Mouse (Mus musculus) intestine, postnatal 0 days (tissue): ENCODE measurements around the gene Btaf1. TPM values are rescaled to one million over a fixed set of nuclear protein-coding genes. Genes with fewer than 3 reads are reported as not detected.
A peak's percentile ranks its signal among the peaks of the same experiment; 100 is the strongest.

ENCODE experiments used
- ATAC-seq: fragments of 200-750 bp; cut with Nextera tagmentation; 2 replicates; pipeline ENCODE4 v1.8.0; 2017; ENCODE audit warnings: mild to moderate bottlenecking, moderate TSS enrichment, moderate library complexity
- H3K27ac ChIP-seq: fragments of 300-500 bp; sonication (generic); 2 replicates; pipeline ENCODE4 v1.5.1; 2014; ENCODE audit warnings: mild to moderate bottlenecking, low read depth, low read length, moderate library complexity
- H3K27me3 ChIP-seq: fragments of 300-500 bp; sonication (generic); replicated peaks from 2 replicates; pipeline ENCODE4 v1.6.1; 2014; ENCODE audit warnings: low read length, mixed read lengths; ENCODE audit not compliant: control insufficient read depth, insufficient read depth
- H3K36me3 ChIP-seq: fragments of 300-500 bp; sonication (generic); 2 replicates; pipeline ENCODE4 v1.6.1; 2014; ENCODE audit warnings: mild to moderate bottlenecking, moderate library complexity; ENCODE audit not compliant: control insufficient read depth, insufficient read depth
- H3K4me1 ChIP-seq: fragments of 300-500 bp; sonication (generic); replicated peaks from 2 replicates; pipeline ENCODE4 v1.6.1; 2014; ENCODE audit warnings: antibody characterized with exemption, low read length, mixed read lengths; ENCODE audit not compliant: control insufficient read depth, insufficient read depth
- H3K4me2 ChIP-seq: fragments of 300-500 bp; sonication (generic); replicated peaks from 2 replicates; pipeline ENCODE4 v1.6.1; 2014; ENCODE audit warnings: low read depth, mild to moderate bottlenecking, moderate library complexity
- H3K4me3 ChIP-seq: fragments of 300-500 bp; sonication (generic); 2 replicates; pipeline ENCODE4 v1.5.1; 2014; ENCODE audit warnings: low read depth, low read length
- H3K9ac ChIP-seq: fragments of 300-500 bp; sonication (generic); 2 replicates; pipeline ENCODE4 v1.6.1; 2014; ENCODE audit warnings: mild to moderate bottlenecking, low read depth, low read length
- H3K9me3 ChIP-seq: fragments of 300-500 bp; sonication (generic); 2 replicates; pipeline ENCODE4 v1.6.1; 2016; ENCODE audit warnings: mixed run types; ENCODE audit not compliant: control insufficient read depth
- CTCF ChIP-seq: sonication (generic); IDR thresholded peaks from 2 replicates; pipeline ENCODE4 v1.5.1; 2016; ENCODE audit warnings: low read depth, mild to moderate bottlenecking, control low read depth, antibody characterized with exemption, moderate library complexity
- WGBS: fragments of 180-500 bp; shearing (Covaris S2); extraction: QIAGEN DNeasy Blood & Tissue Kit; methylation state at CpG from one replicate; pipeline ENCODE4 v1.1.7; 2014; 5-methylcytosine and 5-hydroxymethylcytosine counted together
- polyA plus RNA-seq: library from polyadenylated mRNA; unstranded; fragments of >200 nt; fragmentation: Nextera tagmentation; extraction: Ambion mirVana; gene quantifications from 2 replicates; pipeline ENCODE4 v1.2.1, GENCODE M21; 2015

Gene Btaf1
- polyA plus RNA-seq, 1 experiment from 2014 or later: 3.0 TPM

DNA sequence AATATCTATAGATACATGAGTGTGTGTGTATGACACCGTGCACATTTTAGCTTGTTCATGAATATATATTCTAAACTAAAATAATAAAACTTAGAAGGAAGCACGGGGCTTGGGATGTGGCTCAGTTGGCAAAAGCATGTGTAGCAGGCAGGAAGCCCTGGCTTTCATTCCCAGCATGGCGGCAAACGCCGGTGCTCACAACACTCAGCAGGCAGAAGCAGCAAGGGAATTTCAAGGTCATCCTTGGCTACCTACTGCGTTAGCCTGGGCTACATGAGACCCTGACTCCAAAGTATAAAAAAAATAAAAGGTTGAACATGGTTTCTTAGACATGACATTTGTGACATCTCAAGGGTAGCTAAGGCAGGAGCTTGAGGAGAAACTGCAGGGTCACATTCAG lies 91.0 kb downstream of the Btaf1 start:
- ATAC-seq: no peak
- Histone ChIP-seq H3K27ac (no peak overlapping the region), H3K9me3 (no peaks in the 10 kb centered on the region), H3K4me2 (no peak overlapping the region), H3K4me3 (no peak overlapping the region), H3K4me1 (no peaks in the 10 kb centered on the region), H3K36me3 (peaks cover 16% of the 10 kb centered on the region), H3K27me3 (no peaks in the 10 kb centered on the region), H3K9ac (no peak overlapping the region)
- WGBS: 96% methylated on average over 6 of the region's 6 CpGs
- no peak for TF ChIP-seq CTCF

DNA sequence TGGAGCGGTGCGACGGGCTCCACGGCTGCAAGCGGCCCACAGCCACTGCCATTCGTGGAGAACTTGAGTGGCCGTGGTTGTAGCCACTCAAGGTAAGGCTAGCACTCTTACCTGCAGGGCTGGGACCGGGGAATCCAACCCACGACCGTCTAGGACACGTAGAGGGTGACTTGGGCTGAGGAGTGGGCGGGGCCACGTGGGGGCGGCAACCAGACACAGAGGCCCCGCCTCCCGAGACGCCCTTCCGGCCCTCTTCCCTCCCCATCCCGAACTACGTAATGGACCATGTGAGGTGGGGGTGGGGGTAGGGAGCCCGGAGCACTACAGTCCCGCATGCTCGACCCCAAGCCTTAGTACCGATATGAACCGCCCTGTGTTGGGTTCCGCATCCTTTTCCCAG lies 92.5 kb downstream of the Btaf1 start:
- 0 out of 2 replicates have a peak, but pooled peaks cover 2% of the 10 kb centered on the region for H3K36me3 ChIP-seq
- H3K27ac ChIP-seq: no peak overlapping the region
- H3K27me3 ChIP-seq: no peaks in the 10 kb centered on the region
- no peak overlapping the region for H3K9ac ChIP-seq
- peak overlapping the region; percentile 33 for H3K4me3 ChIP-seq
- H3K4me1 ChIP-seq: no peaks in the 10 kb centered on the region
- WGBS: 5% methylated on average over 26 of the region's 26 CpGs
- peak overlapping the region; percentile 64 for H3K4me2 ChIP-seq
- no peaks in the 10 kb centered on the region for H3K9me3 ChIP-seq
- peak; percentile 88 for ATAC-seq
- TF ChIP-seq CTCF: no peak

DNA sequence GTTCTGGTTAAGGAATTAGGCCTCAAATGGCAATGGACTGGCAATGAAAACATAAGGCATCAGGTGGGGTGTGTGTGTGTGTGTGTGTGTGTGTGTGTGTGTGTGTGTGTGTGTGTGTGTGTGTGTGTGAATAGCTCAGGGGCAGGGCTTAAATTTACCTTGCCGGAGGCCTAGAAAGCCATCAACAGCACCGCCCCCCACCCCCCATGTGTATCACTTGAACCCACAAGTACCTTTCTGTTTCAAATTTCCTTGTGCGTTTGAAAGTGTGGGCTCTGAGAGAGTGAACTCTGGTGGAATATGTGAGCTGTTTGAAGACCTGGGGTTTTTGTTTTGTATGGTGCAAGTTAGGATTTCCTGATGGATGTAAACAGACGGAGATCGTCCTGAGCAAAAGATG lies 93.1 kb downstream of the Btaf1 start:
- no peak for ATAC-seq
- 54% methylated on average over 5 of the region's 5 CpGs for WGBS

DNA sequence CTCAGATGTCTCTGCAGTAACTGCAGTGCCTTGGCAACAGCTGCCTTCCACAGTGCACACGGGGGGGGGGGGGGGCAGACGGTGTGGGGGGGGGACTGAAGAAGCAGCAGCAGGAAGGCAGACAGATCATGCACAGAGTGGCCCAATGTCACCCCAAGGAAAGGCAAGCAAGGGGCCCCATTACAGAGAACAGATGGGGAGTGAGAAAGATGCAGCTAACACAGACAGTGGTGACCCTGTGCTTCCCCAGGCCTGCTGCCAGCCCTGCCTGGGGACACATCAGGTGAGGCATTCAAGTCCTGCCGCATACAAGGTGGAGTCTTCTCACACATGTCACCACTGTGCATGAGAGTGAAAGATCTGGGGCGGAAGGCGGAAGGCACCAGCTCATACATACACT lies 94.7 kb downstream of the Btaf1 start:
- Histone ChIP-seq H3K9ac (no peak overlapping the region), H3K9me3 (no peaks in the 10 kb centered on the region), H3K36me3 (no peaks in the 10 kb centered on the region), H3K27me3 (no peaks in the 10 kb centered on the region), H3K4me3 (no peak overlapping the region), H3K4me2 (no peak overlapping the region), H3K27ac (no peak overlapping the region), H3K4me1 (no peaks in the 10 kb centered on the region)
- no peak for ATAC-seq
- 51% methylated on average over 5 of the region's 5 CpGs for WGBS
- TF ChIP-seq CTCF: no peak

More for the DNA sequence above, 93.1 kb downstream of the Btaf1 start:
- Histone ChIP-seq H3K4me3 (peak overlapping the region; percentile 33), H3K9ac (no peak overlapping the region), H3K9me3 (no peaks in the 10 kb centered on the region), H3K4me2 (peak overlapping the region; percentile 64), H3K4me1 (no peaks in the 10 kb centered on the region), H3K27me3 (no peaks in the 10 kb centered on the region), H3K36me3 (no peaks in the 10 kb centered on the region), H3K27ac (no peak overlapping the region)
- no peak for TF ChIP-seq CTCF

DNA sequence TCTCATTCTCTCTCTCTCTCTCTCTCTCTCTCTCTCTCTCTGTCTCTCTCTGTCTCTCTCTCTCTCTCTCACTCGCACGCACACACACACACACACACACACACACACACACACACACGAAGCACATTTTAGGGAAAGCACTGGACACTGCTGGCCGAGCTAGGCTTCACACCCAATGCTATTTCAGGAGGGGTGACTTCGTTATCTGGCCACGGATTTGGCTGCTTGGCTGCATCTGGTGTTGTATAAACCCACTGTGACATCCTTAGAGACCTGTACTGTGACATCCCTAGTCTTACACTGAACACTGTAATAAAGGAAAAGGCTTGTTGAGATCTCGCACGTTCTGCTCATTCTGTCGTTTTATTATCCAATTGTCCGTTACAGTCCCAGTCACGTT lies 95.1 kb downstream of the Btaf1 start:
- no peak for ATAC-seq
- no peak for TF ChIP-seq CTCF
- H3K9ac ChIP-seq: no peak overlapping the region
- H3K4me1 ChIP-seq: no peaks in the 10 kb centered on the region
- H3K9me3 ChIP-seq: no peaks in the 10 kb centered on the region
- no peaks in the 10 kb centered on the region for H3K27me3 ChIP-seq
- H3K4me2 ChIP-seq: no peak overlapping the region
- no peak overlapping the region for H3K27ac ChIP-seq
- no peak overlapping the region for H3K4me3 ChIP-seq
- 74% methylated on average over 11 of the region's 11 CpGs for WGBS
- H3K36me3 ChIP-seq: no peaks in the 10 kb centered on the region

DNA sequence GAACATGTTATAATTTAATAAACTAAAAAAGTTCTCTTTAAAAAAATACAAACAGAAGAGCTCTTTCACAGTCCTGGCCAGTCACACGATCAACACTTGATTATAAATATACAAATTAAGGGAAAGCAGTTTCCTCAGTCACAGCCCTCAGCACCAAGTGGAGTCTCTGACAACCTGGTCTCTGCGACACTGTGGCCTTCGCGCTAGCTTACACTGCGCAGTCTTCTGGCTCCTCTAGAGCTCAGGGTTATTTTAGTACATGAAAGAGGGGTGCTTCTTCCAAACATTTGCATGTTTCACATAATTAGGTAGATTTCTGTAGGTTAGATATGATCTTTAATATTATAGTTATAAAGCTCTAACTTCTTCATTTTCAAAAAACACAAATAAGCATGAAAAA lies 96.3 kb downstream of the Btaf1 start:
- no peak for TF ChIP-seq CTCF
- WGBS: 94% methylated on average over 5 of the region's 5 CpGs
- H3K4me3 ChIP-seq: no peak overlapping the region

DNA sequence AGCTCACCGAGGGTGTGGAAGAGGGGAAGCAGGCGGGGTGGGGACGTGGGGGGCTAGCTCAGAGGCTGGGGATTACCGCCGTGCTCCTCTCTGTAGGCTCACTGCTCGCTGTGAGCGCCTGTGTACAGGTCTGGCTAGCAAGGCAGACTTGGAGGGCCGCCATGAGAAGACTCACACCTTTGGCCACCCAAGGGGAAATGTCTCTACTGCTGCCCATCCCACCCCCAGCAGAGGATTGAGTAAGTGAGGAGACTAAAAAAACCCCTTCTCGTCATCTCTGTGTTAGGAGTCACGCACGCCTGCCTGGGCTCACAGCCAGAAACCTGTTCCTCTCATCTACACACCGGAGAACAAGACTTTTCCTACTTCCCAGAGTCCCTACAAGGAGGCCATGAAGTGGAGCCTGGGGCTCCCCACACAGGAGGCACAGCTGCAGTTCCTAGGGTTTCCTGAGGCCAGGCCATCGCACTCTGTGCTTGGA lies 100.0 kb downstream of the Btaf1 start:
- H3K9me3 ChIP-seq: no peaks in the 10 kb centered on the region
- no peak overlapping the region for H3K9ac ChIP-seq
- no peak overlapping the region for H3K4me3 ChIP-seq
- ATAC-seq: no peak
- H3K27ac ChIP-seq: no peak overlapping the region
- H3K36me3 ChIP-seq: no peaks in the 10 kb centered on the region
- 71% methylated on average over 13 of the region's 13 CpGs for WGBS
- no peak for TF ChIP-seq CTCF
- H3K4me1 ChIP-seq: no peaks in the 10 kb centered on the region
- no peaks in the 10 kb centered on the region for H3K27me3 ChIP-seq
- H3K4me2 ChIP-seq: no peak overlapping the region

More for the DNA sequence above, 96.3 kb downstream of the Btaf1 start:
- H3K36me3 ChIP-seq: no peaks in the 10 kb centered on the region
- H3K9ac ChIP-seq: no peak overlapping the region
- H3K27ac ChIP-seq: no peak overlapping the region
- H3K27me3 ChIP-seq: no peaks in the 10 kb centered on the region
- no peak overlapping the region for H3K4me2 ChIP-seq
- no peaks in the 10 kb centered on the region for H3K4me1 ChIP-seq
- H3K9me3 ChIP-seq: no peaks in the 10 kb centered on the region
- ATAC-seq: no peak
